Mouse (Mus musculus) megakaryocyte progenitor cell, adult 5-6 weeks (primary cell): Measurements from ENCODE around the gene Ppt2. TPM values are rescaled to one million over a fixed set of nuclear protein-coding genes. Genes with fewer than 3 reads are reported as not detected.

Source experiments
- total RNA-seq, 2 experiments: library from RNA; stranded (forward) in 1 of 2; stranded (reverse) in 1 of 2; fragments of 157-497, 149-512 nt in 1 of 2; fragments of 200-1000 nt in 1 of 2; gene quantifications; 2 replicates each; pipeline versions ENCODE4 v1.2.3 to v1.2.4; 2015 to 2017

Gene Ppt2
- total RNA-seq, 2 experiments from 2014 or later, result 15.3 to 33.5 TPM

Other genes with a start within 250 kb of the Ppt2 start
- 1.7 and 4.5 TPM in 2 replicates for gene BC051142, start 229.7 kb downstream of the Ppt2 start, total RNA-seq (2015)
- gene BC051142, start 229.7 kb downstream of the Ppt2 start, total RNA-seq (2017), result 1.0 and 2.4 TPM in 2 replicates
- not detected in 2 replicates for gene Btnl4, start 151.2 kb downstream of the Ppt2 start, total RNA-seq (2015)
- not detected in 2 replicates for gene Btnl4, start 151.2 kb downstream of the Ppt2 start, total RNA-seq (2017)
- gene Btnl6, start 111.2 kb downstream of the Ppt2 start, total RNA-seq (2015), result not detected in 2 replicates
- gene Btnl6, start 111.2 kb downstream of the Ppt2 start, total RNA-seq (2017), result not detected in 2 replicates
- gene Notch4, start 64.2 kb downstream of the Ppt2 start, total RNA-seq (2015), result 0.17 and 0.39 TPM in 2 replicates
- under 0.01 and 0.14 TPM in 2 replicates for gene Notch4, start 64.2 kb downstream of the Ppt2 start, total RNA-seq (2017)
- 63.4 and 69.0 TPM in 2 replicates for gene Gpsm3, start 38.7 kb downstream of the Ppt2 start, total RNA-seq (2015)
- 14.5 and 20.2 TPM in 2 replicates for gene Gpsm3, start 38.7 kb downstream of the Ppt2 start, total RNA-seq (2017)
- 17.0 and 20.6 TPM in 2 replicates for gene Pbx2, start 37.2 kb downstream of the Ppt2 start, total RNA-seq (2015)
- gene Pbx2, start 37.2 kb downstream of the Ppt2 start, total RNA-seq (2017), result 24.9 and 26.7 TPM in 2 replicates
- gene Ager, start 30.6 kb downstream of the Ppt2 start, total RNA-seq (2015), result 1.5 and 2.6 TPM in 2 replicates
- gene Ager, start 30.6 kb downstream of the Ppt2 start, total RNA-seq (2017), result 0.24 and 3.0 TPM in 2 replicates
- 50.6 and 51.6 TPM in 2 replicates for gene Rnf5, start 24.8 kb downstream of the Ppt2 start, total RNA-seq (2015)
- 17.7 and 18.5 TPM in 2 replicates for gene Rnf5, start 24.8 kb downstream of the Ppt2 start, total RNA-seq (2017)
- gene Agpat1, start 24.2 kb downstream of the Ppt2 start, total RNA-seq (2015), result 25.7 and 33.6 TPM in 2 replicates
- 20.2 and 24.9 TPM in 2 replicates for gene Agpat1, start 24.2 kb downstream of the Ppt2 start, total RNA-seq (2017)
- 0.47 and 1.1 TPM in 2 replicates for gene Egfl8, start 12.5 kb downstream of the Ppt2 start, total RNA-seq (2015)
- 0.92 and 2.2 TPM in 2 replicates for gene Egfl8, start 12.5 kb downstream of the Ppt2 start, total RNA-seq (2017)
- 0.17 and 0.34 TPM in 2 replicates for gene Prrt1, start 1.0 kb upstream of the Ppt2 start, total RNA-seq (2015)
- not detected in 2 replicates for gene Prrt1, start 1.0 kb upstream of the Ppt2 start, total RNA-seq (2017)
- gene Fkbpl, start 16.3 kb upstream of the Ppt2 start, total RNA-seq (2015), result 3.8 and 4.1 TPM in 2 replicates
- gene Fkbpl, start 16.3 kb upstream of the Ppt2 start, total RNA-seq (2017), result 17.7 and 40.0 TPM in 2 replicates
- 25.5 and 27.8 TPM in 2 replicates for gene Atf6b, start 18.6 kb upstream of the Ppt2 start, total RNA-seq (2015)
- 24.3 and 30.2 TPM in 2 replicates for gene Atf6b, start 18.6 kb upstream of the Ppt2 start, total RNA-seq (2017)
- not detected in 2 replicates for gene Tnxb, start 42.0 kb upstream of the Ppt2 start, total RNA-seq (2015)
- gene Tnxb, start 42.0 kb upstream of the Ppt2 start, total RNA-seq (2017), result not detected in 2 replicates
- 0.12 and 0.27 TPM in 2 replicates for gene C4b, start 115.4 kb upstream of the Ppt2 start, total RNA-seq (2015)
- gene C4b, start 115.4 kb upstream of the Ppt2 start, total RNA-seq (2017), result 0.03 and 0.12 TPM in 2 replicates
- gene Cyp21a1, start 176.1 kb upstream of the Ppt2 start, total RNA-seq (2015), result not detected in 2 replicates
- not detected in 2 replicates for gene Cyp21a1, start 176.1 kb upstream of the Ppt2 start, total RNA-seq (2017)
- 19.6 and 27.3 TPM in 2 replicates for gene Stk19, start 208.4 kb upstream of the Ppt2 start, total RNA-seq (2015)
- 17.0 and 31.8 TPM in 2 replicates for gene Stk19, start 208.4 kb upstream of the Ppt2 start, total RNA-seq (2017)
- 20.2 and 33.2 TPM in 2 replicates for gene Dxo, start 208.5 kb upstream of the Ppt2 start, total RNA-seq (2015)
- gene Dxo, start 208.5 kb upstream of the Ppt2 start, total RNA-seq (2017), result 18.8 and 28.9 TPM in 2 replicates
- gene Skiv2l, start 221.7 kb upstream of the Ppt2 start, total RNA-seq (2015), result 10.2 and 12.8 TPM in 2 replicates
- gene Skiv2l, start 221.7 kb upstream of the Ppt2 start, total RNA-seq (2017), result 31.2 and 35.7 TPM in 2 replicates
- 65.8 and 70.7 TPM in 2 replicates for gene Nelfe, start 221.9 kb upstream of the Ppt2 start, total RNA-seq (2015)
- gene Nelfe, start 221.9 kb upstream of the Ppt2 start, total RNA-seq (2017), result 39.9 and 40.8 TPM in 2 replicates
- not detected in 2 replicates for gene Cfb, start 234.0 kb upstream of the Ppt2 start, total RNA-seq (2015)
- gene Cfb, start 234.0 kb upstream of the Ppt2 start, total RNA-seq (2017), result not detected in 2 replicates